Mouse (Mus musculus) left cerebral cortex, postnatal 14 days (tissue): ENCODE measurements around the gene Arid1b. TPM values are rescaled to one million over a fixed set of nuclear protein-coding genes. Genes with fewer than 3 reads are reported as not detected.

ENCODE experiments used
- DNase-seq, 2 experiments: peaks; one replicate each; pipeline ENCODE4 v3.0.0; 2021 to 2022; ENCODE audit warnings: low spot score in 2 of 2, mixed read lengths in 1 of 2
- intact Hi-C: fragments of 180-260 bp; cut with DNase I; formaldehyde crosslinking; loops from one replicate; pipeline ENCODE4 v1.15.1; 2025
- total RNA-seq, 2 experiments: library from RNA; stranded (reverse); gene quantifications; 2 replicates each; pipeline ENCODE4 v1.2.3; 2021

The Arid1b gene
- total RNA-seq, 2 experiments from 2014 or later, result 77.7 to 79.6 TPM

GRCm38 (mm10) chr17:5237765-5238164 lies 243.6 kb downstream of the Arid1b start:
- intact Hi-C loops, result no loop called here
- DNase-seq, result peak in 1 of 2 experiments; percentile 28

DNA sequence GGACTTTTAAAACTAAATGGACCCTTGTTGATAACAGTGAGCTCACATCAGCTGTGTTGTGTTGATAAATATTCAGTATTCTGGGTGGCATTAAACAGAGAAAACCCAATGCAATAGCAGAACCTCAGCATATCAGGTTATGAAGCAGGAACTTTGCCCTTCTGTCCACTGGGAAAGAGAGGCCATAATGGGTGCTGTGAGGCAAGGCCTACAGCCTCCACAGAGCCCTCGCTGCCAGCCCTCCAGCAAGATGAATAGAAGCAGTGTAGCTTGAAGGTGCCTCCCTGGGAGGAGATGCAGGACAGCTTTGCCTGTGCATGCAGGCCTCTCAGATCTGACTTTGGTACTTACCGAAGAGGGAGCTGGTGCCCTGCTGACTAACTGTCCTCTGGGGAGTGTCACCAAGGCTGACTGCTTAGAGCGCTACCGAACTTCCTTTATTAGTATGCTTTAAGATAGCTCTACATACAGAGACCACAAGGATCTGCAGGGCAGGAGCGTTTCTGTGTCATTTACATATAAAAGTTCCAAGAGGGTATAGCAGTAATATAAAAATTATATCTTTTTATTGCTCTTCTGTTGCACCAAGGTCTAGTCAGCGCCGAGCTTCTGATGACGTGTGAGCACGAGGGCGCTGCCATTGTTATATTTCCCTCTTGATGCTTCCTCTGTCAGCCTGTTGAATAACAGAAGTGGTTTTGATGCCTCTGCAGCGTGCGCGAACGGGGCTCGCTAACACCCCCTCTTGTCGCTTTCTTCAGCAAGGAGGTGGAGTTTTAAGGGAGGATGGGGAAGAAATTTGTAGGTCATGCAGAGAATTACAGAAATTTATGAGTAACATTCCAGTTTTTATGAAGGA lies 244.5 kb downstream of the Arid1b start:
- intact Hi-C loops, result no loop called here
- peak; percentile 28 to 52 for DNase-seq

GRCm38 (mm10) chr17:5244526-5244925 lies 250.4 kb downstream of the Arid1b start:
- no peak for DNase-seq
- intact Hi-C loops, result no loop called here

- DNase-seq, result no peak
- intact Hi-C loops, result no loop called here
These were observed 252.6 kb downstream of the Arid1b start for GRCm38 (mm10) chr17:5246688-5247087.

- DNase-seq, result no peak
- intact Hi-C loops, result no loop called here
These were observed 253.1 kb downstream of the Arid1b start for GRCm38 (mm10) chr17:5247247-5247646.

DNA sequence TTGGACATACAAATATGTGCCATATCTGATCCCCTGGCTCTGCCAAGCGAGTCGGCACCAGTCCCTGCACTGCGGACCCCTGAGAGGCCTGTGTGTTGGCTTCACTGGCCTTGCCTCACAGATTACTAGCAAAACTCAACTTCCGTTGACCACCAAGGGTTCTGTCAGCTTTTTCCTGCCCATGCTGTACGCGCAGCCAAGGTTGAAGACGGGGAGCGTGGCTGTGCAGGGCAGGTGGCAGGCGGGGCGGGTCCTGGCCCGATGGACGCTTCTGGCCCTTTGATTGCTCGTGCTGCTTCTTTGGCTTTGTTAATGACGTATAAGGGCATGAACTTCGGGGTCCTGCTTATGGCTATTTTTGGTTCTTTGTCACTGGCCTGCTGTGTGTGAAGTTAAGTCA lies 253.6 kb downstream of the Arid1b start:
- DNase-seq, result no peak
- intact Hi-C loops, result no loop called here

- peak; percentile 56 to 62 for DNase-seq
- intact Hi-C loops, result no loop called here
These were observed 255.0 kb downstream of the Arid1b start for GRCm38 (mm10) chr17:5248957-5249656.

DNA sequence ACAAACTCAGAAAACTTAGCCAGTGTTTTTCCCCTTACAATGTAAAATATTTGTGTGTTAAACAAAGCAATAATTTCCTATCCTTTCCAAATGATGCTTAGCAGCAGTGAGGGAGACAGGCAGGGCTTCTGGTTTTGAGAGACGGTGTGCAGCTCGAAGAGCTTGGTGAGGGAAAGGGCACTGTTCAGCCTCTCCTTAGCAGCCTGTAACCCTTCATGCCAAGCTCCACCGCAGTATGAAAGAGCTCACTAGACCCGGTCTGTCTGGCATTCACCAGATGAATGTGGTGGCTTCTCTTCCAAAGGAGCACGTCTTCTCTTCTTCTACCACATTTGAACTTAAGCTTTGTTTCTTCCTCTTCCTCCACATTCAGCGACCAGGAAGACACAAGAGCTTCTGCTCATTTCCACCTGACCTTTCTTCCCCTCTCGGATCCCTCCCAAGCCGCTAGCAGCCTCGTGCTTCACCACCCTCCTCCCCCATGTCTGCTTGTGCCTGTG lies 255.6 kb downstream of the Arid1b start:
- intact Hi-C loops, result loop anchor here (5.0 kb wide), 1 partner anchor 83 kb away; no protein-coding TSS in a partner anchor
- DNase-seq, result no peak

GRCm38 (mm10) chr17:5252436-5252835 lies 258.3 kb downstream of the Arid1b start:
- intact Hi-C loops, result loop anchor here (2.0 to 5.0 kb wide), 2 partner anchors 80 to 150 kb away; no protein-coding TSS in a partner anchor
- peak; percentile 74 to 84 for DNase-seq

DNA sequence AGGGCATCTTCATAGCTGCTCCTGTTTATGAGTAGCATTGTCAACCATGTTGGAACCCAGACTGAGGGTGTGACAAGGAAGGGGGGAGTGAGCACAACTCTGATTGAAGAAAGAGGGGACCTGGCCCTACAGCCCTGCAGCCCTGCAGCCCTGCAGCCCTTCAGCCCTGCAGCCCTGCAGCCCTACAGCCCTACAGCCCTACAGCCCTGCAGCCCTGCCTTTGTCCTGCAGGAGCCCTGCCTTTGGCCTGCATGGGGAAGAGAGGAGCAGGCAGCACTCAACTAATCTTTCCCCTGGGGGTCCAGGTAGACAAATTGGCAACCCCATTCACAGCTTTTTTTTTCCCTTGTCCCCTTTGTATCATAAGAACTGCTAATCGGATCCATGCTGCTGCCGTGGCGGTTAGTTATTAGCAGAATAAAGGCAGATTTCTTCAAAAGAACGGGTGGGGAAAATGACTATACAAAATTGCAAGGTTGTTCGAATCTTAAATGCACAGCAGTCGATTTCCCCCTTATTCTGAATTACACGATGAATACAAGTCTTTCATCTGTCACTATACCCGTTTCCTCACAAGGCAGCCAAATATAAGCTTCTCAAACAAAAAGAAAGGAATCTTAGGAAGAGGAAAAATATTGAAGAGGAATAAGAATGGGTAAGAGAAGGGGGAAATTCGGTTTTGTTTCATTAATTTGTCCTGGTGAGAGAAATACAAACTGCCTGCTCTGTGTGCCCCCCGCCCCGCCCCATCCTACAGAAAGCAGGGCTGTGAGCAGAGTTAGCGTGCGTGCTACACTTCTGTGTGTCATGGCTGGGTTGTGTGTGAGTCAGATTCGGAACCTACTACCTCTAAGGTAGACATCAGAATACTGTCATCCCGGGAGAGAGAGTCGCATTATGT lies 260.8 kb downstream of the Arid1b start:
- DNase-seq, result no peak
- intact Hi-C loops, result loop anchor here (5.0 kb wide), 1 partner anchor 77 kb away; no protein-coding TSS in a partner anchor

GRCm38 (mm10) chr17:5255618-5255933 lies 261.4 kb downstream of the Arid1b start:
- intact Hi-C loops, result no loop called here
- DNase-seq, result no peak

DNA sequence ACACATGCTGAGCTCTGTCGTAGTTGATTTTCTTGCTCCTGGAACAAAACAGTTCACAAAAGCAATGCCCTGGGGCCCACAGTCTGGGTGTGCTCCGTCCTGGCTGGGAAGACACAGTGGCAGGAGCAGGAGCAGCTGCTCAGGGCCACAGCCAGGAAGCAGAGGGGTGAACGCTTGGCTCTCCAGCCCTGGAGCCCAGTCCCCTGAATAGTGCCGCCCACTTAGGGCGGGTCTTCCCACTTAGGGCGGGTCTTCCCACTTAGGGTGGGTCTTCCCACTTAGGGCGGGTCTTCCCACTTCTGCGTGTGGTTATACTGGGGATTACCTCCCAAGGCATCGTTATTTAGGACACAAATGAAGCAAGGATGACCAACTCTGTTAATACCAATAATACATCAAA lies 264.8 kb downstream of the Arid1b start:
- intact Hi-C loops, result no loop called here
- no peak for DNase-seq

DNA sequence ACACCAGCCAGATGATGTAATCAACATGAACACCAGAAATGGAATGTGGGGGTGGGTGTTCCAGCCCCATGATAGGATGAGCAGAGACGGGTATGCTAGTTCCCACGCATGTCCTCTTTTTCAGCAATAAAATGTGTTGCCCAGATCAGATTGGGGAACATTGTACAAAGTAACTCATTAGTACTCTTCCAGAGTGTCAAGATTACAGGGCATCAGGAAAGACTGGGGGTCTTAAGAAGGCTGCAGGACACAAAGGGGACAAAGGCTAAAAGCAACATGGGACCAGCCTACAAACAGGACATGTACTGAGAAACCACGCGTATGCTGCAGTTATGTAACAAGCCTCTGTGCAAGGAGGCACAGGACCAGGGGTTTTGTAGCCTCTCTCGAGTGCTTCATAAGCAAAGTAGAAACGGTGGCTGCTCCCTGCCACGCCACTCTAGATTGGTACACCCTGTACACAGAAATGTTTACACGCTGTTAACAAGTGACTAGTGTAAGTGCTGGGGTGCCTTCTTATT lies 267.1 kb downstream of the Arid1b start:
- intact Hi-C loops, result no loop called here
- peak; percentile 48 to 73 for DNase-seq

DNA sequence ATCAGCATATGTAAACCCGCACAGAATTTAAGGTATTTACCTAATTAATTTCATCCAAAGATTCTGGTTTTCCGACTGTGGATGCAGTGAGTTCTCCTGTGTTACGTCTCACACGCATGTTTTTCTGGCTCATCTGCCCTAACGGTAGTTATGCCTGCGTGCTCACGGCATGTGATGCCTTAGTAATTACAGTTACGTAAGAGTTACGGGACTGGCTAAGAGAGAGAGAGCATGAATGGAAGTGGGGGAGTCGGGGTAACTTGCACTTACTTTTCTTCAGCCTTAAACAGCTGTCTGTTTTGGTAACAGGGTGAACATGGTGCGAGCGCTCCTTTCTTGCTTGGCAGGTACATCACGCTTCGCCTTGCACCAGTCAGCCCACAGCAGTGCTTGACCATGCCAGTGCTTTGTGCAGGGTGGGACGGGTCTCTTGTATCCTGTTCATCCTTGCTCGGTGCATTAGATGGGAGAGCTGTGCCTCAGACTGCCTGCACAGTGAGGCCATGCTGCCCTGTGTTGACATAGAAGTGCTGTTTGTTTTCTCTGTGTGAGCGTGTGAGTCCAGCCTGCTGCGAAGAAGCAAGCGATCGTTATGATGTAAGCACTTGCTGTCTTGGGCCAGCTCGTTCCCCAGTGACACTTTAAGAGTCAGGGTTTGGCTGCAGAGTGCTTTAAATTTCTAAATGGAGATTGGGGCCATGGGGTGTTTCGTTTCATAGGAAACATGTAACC lies 267.9 kb downstream of the Arid1b start:
- no peak for DNase-seq

DNA sequence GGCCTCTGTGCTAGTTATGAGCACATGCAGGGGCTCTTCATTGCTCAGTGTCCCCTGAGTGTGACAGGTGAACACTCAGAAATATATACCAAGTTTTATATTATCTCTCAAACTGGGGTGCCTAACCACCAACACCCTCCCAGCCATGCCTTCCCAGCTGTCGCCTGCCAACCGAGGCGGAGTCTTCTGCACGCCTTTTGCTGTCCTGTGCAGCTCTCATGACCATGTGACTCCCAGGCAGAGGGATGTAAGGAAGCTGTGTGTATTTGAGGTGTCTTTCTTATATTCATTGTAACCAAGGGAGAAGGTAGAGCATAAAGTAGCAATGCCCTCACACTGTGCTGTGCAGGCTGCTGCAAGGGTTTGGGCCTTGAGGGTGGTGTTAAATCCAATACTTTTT lies 268.7 kb downstream of the Arid1b start:
- intact Hi-C loops, result no loop called here
- DNase-seq, result no peak

More for the DNA sequence above, 267.9 kb downstream of the Arid1b start:
- intact Hi-C loops, result no loop called here

DNA sequence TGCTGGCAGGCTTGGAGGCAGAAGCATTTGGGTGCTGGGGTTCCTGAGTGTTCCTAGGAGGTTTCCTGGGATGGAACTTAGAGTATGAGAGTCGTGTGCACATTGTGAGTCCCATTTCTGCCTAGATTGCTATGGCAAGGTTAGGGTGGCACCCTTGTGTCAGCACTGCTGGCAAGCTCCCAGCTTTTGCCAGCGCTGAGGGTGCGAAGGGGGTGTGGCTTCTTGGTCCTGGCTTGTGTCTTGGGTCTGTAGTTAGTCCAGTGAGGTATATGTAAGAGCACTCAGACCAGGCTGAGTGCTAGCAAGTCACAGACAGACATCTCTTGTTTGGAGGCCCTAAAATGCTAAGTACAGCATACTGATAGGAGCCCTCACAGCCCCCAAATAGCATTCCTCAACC lies 270.7 kb downstream of the Arid1b start:
- DNase-seq, result no peak
- intact Hi-C loops, result no loop called here

DNA sequence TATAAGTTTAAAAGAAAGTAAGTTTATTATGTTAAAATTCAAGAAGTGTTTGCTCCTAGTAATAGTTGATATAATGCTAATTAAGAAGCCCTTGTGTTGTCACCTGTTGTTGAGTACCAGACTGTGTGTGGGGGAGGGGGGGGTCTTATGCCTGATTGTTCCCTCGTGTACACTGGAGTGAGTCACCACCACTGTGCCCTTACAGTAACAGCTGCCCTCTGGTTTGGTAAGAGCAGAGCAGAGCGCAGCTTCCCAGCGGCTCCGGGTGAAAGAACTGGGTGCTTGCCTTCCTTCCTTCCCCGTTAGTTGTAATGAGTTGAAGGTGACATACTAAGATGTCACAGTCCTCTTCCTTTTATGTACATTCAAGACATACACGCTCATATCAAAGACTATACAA lies 271.5 kb downstream of the Arid1b start:
- intact Hi-C loops, result no loop called here
- DNase-seq, result no peak

- no peak for DNase-seq
- intact Hi-C loops, result no loop called here
These were observed 273.6 kb downstream of the Arid1b start for GRCm38 (mm10) chr17:5267747-5268146.

DNA sequence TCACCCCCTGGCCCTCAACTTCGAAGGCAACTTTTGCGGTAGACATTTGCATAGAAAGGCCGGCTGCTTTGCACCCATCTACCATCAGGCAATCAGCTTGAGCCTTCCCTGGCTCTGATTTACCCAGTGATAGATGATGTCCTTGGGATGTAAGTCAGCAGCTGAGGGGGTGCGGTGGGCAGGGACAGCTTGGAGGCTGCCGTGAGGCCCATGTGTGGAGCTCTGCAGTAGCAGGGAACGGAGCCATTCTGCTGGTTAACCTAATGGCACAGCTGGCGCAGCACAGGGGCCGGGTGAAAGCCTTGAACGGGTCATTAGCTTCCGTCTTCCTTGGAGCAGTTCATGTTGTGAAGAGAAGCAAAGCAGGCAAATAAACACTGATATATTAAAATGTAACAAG lies 275.2 kb downstream of the Arid1b start:
- intact Hi-C loops, result no loop called here
- no peak for DNase-seq
